Comparison of ENCODE assay signal across 22 mouse cellular contexts in the genomic region with DNA sequence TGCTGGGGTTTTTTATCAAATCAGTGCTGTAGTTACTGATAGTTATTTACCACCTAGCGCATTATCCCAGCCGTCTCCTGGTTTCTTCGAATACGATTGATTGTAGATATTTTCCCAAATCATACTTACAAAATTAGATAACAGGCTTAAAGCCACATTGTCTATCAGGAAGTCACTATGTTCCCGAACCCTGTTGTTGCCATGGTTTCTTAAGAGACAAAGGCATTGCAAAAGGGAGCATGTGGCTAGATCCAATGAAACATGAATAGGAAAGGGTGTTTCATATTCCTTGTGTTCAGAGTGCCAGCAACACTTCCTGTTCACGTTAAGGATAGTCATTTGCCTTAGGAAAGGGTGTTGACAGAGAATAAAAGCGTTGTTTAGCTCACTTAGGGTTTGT.
DNase-seq lines count a peak whose midpoint lies in the region; ATAC-seq lines count a peak whose summit lies in the region.
"Had no signal": no experiment of that assay in that cellular context is flagged by ENCODE, and none has a peak within 500 bp of the region (broad histone marks: within the 10 kb centered on the region; RNA-seq: fewer than 3 reads in every experiment).

No protein-coding gene starts in this region.

- H3K9ac ChIP-seq in embryonic facial prominence, embryonic 13.5 days = no peak overlapping the region
- H3K9ac ChIP-seq in hindbrain, embryonic 14.5 days = no peak overlapping the region
- no peak overlapping the region for H3K9ac ChIP-seq in hindbrain, embryonic 11.5 days (ENCODE audit: low read depth, low read length)
- H3K9ac ChIP-seq: embryonic facial prominence, embryonic 12.5 days; heart, embryonic 15.5 days; limb, embryonic 13.5 days; liver, embryonic 12.5 days; neural tube, embryonic 12.5 days had no signal

- H3K27ac ChIP-seq in embryonic facial prominence, embryonic 13.5 days = 0 out of 2 replicates have a peak overlapping the region, but pooled peaks have one; percentile 19
- H3K27ac ChIP-seq in embryonic facial prominence, embryonic 10.5 days (replicated peaks) = no peak overlapping the region
- H3K27ac ChIP-seq in hindbrain, embryonic 14.5 days = peak overlapping the region; percentile 28; the same call in 1 of the 2 replicates
- H3K27ac ChIP-seq in hindbrain, embryonic 11.5 days (ENCODE audit: low read depth, low read length) = no peak overlapping the region
- H3K27ac ChIP-seq: embryonic facial prominence, embryonic 12.5 days; heart, embryonic 15.5 days; kidney, postnatal 0 days; limb, embryonic 13.5 days; liver, embryonic 12.5 days; neural tube, embryonic 12.5 days had no signal

- no peaks in the 10 kb centered on the region for H3K36me3 ChIP-seq in embryonic facial prominence, embryonic 13.5 days
- H3K36me3 ChIP-seq in embryonic facial prominence, embryonic 10.5 days (replicated peaks) = no peaks in the 10 kb centered on the region
- H3K36me3 ChIP-seq in hindbrain, embryonic 14.5 days (replicated peaks; ENCODE audit: control insufficient read depth, insufficient read depth) = no peaks in the 10 kb centered on the region
- H3K36me3 ChIP-seq in hindbrain, embryonic 11.5 days (ENCODE audit: control insufficient read depth, insufficient read depth, low read length) = no peaks in the 10 kb centered on the region
- H3K36me3 ChIP-seq: embryonic facial prominence, embryonic 12.5 days; heart, embryonic 15.5 days; limb, embryonic 13.5 days; liver, embryonic 12.5 days; neural tube, embryonic 12.5 days had no signal

- no peaks in the 10 kb centered on the region for H3K9me3 ChIP-seq in embryonic facial prominence, embryonic 13.5 days
- H3K9me3 ChIP-seq in embryonic facial prominence, embryonic 10.5 days = no peaks in the 10 kb centered on the region
- no peaks in the 10 kb centered on the region for H3K9me3 ChIP-seq in hindbrain, embryonic 14.5 days (ENCODE audit: control insufficient read depth, low read length)
- H3K9me3 ChIP-seq in hindbrain, embryonic 11.5 days (ENCODE audit: control insufficient read depth, low read length) = no peaks in the 10 kb centered on the region
- H3K9me3 ChIP-seq: embryonic facial prominence, embryonic 12.5 days; heart, embryonic 15.5 days; limb, embryonic 13.5 days; liver, embryonic 12.5 days; neural tube, embryonic 12.5 days had no signal

- H3K27me3 ChIP-seq in embryonic facial prominence, embryonic 13.5 days = no peaks in the 10 kb centered on the region
- no peaks in the 10 kb centered on the region for H3K27me3 ChIP-seq in embryonic facial prominence, embryonic 10.5 days (replicated peaks; ENCODE audit: low read depth, poor library complexity, severe bottlenecking)
- H3K27me3 ChIP-seq in hindbrain, embryonic 14.5 days (ENCODE audit: control insufficient read depth, insufficient read depth, low read length) = no peaks in the 10 kb centered on the region
- no peaks in the 10 kb centered on the region for H3K27me3 ChIP-seq in hindbrain, embryonic 11.5 days (ENCODE audit: control insufficient read depth, insufficient read depth, low read length)
- H3K27me3 ChIP-seq: embryonic facial prominence, embryonic 12.5 days; heart, embryonic 15.5 days; limb, embryonic 13.5 days; liver, embryonic 12.5 days; neural tube, embryonic 12.5 days had no signal

- DNase-seq in embryonic facial prominence, embryonic 10.5 days (ENCODE audit: low spot score) = no peak
- DNase-seq in hindbrain, embryonic 14.5 days (ENCODE audit: low spot score) = no peak
- no peak for DNase-seq in hindbrain, embryonic 11.5 days (ENCODE audit: low spot score)
- peak; percentile 81 for DNase-seq in layer of hippocampus, adult 9-11 months
- no peak for DNase-seq in layer of hippocampus, adult 9-10 months (ENCODE audit: low spot score)
- peak; percentile 33 for DNase-seq in forelimb bud, embryonic 11.5 days (ENCODE audit: low read depth, low spot score)
- no peak for DNase-seq in ovary, postnatal 36 days (ENCODE audit: low spot score)
- DNase-seq: adrenal gland, postnatal 10 days; cerebellum, adult 9-10 months; heart, postnatal 36 days; lung, adult 18-20 months; midbrain, embryonic 14.5 days; right cerebral cortex, postnatal 25 days; spleen, adult 18-20 months had no signal

- no peak for ATAC-seq in embryonic facial prominence, embryonic 13.5 days (ENCODE audit: insufficient number of reproducible peaks, insufficient read depth, low FRiP score, low TSS enrichment, low read depth)
- ATAC-seq in hindbrain, embryonic 14.5 days (ENCODE audit: low FRiP score) = no peak
- ATAC-seq in hindbrain, embryonic 11.5 days (ENCODE audit: low FRiP score) = no peak
- ATAC-seq: liver, embryonic 12.5 days had no signal

- 73% methylated on average over 7 of the region's 7 CpGs for WGBS in embryonic facial prominence, embryonic 13.5 days
- 86% methylated on average over 7 of the region's 7 CpGs for whole genome bisulfite sequencing in embryonic facial prominence, embryonic 10.5 days
- 66% methylated on average over 7 of the region's 7 CpGs for WGBS in hindbrain, embryonic 14.5 days
- WGBS in hindbrain, embryonic 11.5 days = 74% methylated on average over 7 of the region's 7 CpGs

- H3K4me2 ChIP-seq in embryonic facial prominence, embryonic 13.5 days = no peak overlapping the region
- H3K4me2 ChIP-seq in hindbrain, embryonic 14.5 days (replicated peaks) = no peak overlapping the region
- no peak overlapping the region for H3K4me2 ChIP-seq in hindbrain, embryonic 11.5 days (replicated peaks; ENCODE audit: low read depth, low read length)
- H3K4me2 ChIP-seq: embryonic facial prominence, embryonic 12.5 days; heart, embryonic 15.5 days; limb, embryonic 13.5 days; liver, embryonic 12.5 days; neural tube, embryonic 12.5 days had no signal

- no peak overlapping the region for H3K4me3 ChIP-seq in embryonic facial prominence, embryonic 13.5 days
- H3K4me3 ChIP-seq in embryonic facial prominence, embryonic 10.5 days = no peak overlapping the region
- H3K4me3 ChIP-seq in hindbrain, embryonic 14.5 days (replicated peaks; ENCODE audit: low read length) = no peak overlapping the region
- H3K4me3 ChIP-seq in hindbrain, embryonic 11.5 days (ENCODE audit: low read depth, low read length) = no peak overlapping the region
- H3K4me3 ChIP-seq: embryonic facial prominence, embryonic 12.5 days; erythroblast, embryonic 14.5 days; heart, embryonic 15.5 days; limb, embryonic 13.5 days; liver, embryonic 12.5 days; neural tube, embryonic 12.5 days had no signal

- H3K4me1 ChIP-seq in embryonic facial prominence, embryonic 13.5 days = peaks cover 12% of the 10 kb centered on the region
- peaks cover 2% of the 10 kb centered on the region; the same call in 1 of the 2 replicates for H3K4me1 ChIP-seq in embryonic facial prominence, embryonic 10.5 days
- H3K4me1 ChIP-seq in hindbrain, embryonic 14.5 days (replicated peaks; ENCODE audit: control insufficient read depth, insufficient read depth, low read length) = 0 out of 2 replicates have a peak, but pooled peaks cover 5% of the 10 kb centered on the region
- no peaks in the 10 kb centered on the region for H3K4me1 ChIP-seq in hindbrain, embryonic 11.5 days (replicated peaks; ENCODE audit: control insufficient read depth, insufficient read depth, low read length)

Comparison
In these comparisons a context has a peak if more than half of its experiments do, and no peak if none do; other contexts are left out.
1. H3K27ac ChIP-seq: peak in embryonic facial prominence, embryonic 13.5 days (single experiment) and hindbrain, embryonic 14.5 days (single experiment); none in embryonic facial prominence, embryonic 10.5 days (single experiment) and hindbrain, embryonic 11.5 days (single experiment).
2. DNase-seq: peak in layer of hippocampus, adult 9-11 months (single experiment) and forelimb bud, embryonic 11.5 days (single experiment); none in embryonic facial prominence, embryonic 10.5 days (single experiment), hindbrain, embryonic 14.5 days (single experiment), hindbrain, embryonic 11.5 days (single experiment), layer of hippocampus, adult 9-10 months (single experiment) and ovary, postnatal 36 days (single experiment).